Mouse (Mus musculus) yolk sac, embryonic 10.5 days (tissue): ENCODE measurements around the gene Gm49601.
A peak's percentile ranks its signal among the peaks of the same experiment; 100 is the strongest.

ENCODE experiments used
- DNase-seq: peaks from one replicate; pipeline ENCODE4 v3.0.0-alpha.2; 2017; ENCODE audit warnings: low spot score

Gm49601 gene

DNA sequence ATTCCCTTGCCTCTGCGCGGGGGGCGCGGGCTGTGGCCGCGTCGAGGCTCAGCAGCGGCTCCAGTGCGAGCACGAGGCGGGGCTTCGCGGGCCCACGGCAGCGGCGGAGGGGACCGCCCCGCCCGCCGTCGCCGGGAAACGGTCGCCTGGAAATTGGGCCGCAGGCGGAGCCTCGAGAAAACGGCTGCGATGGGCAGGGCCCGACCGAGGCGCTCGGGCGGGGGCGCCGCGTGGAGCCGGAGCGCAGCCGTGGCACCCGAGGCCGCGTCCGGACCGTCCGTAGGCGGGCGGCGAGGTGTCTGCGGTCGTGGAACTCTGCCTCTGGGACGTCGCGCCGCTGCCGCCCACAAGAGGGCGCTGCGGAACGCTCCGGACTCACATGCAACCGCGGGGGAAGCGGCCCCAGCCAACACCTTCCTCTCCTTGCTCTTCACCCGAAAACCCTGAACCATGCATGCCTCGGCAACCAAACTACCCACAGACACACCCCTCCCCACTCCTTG is at the start of gene Gm49601:
Gene Gm49601 (minus strand): TSS at position 52 of the 503 bp plus-strand sequence.
- DNase-seq = peak; percentile 61

DNA sequence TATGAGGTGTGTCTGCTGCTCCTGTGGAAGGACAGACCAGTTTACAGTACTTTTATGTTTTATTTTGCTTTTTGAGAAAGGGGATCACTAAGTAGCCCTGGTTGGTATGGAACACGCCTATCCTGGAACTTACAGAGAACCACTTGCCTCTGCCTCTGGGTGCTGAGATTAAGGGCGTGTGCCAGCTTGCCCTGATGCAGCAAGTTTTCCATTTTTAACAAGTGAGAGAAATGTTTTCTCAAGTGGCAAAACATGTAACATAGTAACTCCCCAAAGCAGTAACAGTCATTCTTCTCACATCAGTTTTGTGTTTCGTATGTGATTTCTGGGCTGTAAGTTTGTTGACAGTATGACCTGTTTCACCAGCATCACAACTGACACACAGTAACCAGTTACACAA is 46.8 kb upstream of the Gm49601 start:
- DNase-seq = no peak

DNA sequence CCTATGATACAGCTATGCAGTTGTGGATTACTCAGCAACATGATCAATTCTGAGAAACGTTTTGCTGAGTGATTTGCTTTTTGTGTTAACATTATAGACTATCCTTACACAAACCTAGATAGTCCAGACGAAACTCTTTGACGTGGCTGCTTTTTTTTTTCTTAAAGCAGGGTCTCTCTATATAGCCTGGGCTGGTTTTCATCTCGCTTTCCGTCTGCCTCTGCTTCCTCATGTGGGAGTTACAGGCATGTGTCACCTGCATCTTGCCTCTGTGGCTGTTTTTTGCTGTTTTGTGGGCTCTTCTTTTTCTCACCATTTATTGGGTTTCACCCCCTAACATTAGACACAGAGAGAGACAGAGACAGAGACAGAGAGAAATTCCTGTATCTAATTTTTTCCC is 45.8 kb upstream of the Gm49601 start:
- DNase-seq = no peak

DNA sequence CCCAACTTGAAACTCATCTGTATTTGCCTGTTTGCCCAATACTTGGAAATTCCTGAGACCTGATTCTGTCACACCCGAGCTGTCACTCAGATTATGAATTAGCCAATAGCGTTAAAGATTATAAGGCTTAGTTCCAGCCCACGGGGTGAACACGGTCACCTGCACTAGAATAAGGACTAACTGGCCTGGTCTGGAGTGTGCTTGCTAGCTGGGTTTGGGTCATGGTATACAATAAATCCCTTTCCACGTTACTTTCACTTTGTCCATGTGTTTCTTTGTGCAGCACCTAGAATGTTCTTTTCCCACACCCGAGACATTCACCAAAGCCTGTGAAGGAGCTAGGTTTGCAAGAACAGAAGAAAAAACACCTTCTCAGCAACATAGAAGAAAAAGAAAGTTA is 43.7 kb upstream of the Gm49601 start:
- no peak for DNase-seq

GRCm38 (mm10) chr16:18658597-18658996 is 32.4 kb upstream of the Gm49601 start:
- no peak for DNase-seq

GRCm38 (mm10) chr16:18655372-18656098 is 29.3 kb upstream of the Gm49601 start:
- DNase-seq = no peak

GRCm38 (mm10) chr16:18653290-18654160 is 27.3 kb upstream of the Gm49601 start:
- no peak for DNase-seq

DNA sequence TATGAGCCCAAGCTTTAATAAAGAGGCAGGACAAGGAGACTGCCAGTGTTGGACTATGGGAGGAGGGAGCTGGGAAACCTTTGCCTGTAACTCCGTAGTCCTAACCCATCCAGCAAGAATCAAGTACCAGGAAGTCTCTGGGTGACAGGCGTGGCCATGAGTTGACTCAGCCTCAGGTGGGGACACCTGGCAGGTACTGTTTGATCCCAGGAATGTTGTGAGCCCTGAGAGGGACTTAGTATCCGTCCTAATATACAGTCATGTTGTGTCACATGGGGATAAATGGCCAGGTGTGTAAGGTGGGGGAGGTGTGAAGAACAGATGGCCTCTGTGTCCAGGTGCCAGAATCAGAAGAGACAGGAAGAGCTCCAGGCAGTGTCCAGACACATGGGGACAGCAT is 22.9 kb upstream of the Gm49601 start:
- DNase-seq = no peak

DNA sequence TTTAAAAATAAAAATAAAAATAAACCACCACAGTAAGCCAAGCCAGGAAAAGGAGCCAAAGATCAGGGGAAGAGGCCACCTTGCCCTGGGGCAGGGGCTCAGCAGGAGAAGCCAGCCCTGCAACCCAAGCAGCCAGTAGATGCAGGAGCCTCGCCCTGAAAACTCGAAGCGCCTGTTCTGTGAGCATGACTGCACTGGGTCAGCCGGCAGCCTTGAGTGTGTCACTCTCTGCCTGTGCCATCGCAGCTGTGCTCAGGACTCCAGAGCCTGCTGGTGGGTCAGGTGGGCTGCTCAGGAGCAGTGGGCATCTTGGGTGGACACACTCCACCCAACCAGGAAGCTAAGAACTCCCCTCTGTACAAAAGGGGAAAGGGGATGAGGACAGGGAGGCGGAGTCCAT is 19.1 kb upstream of the Gm49601 start:
- DNase-seq = no peak

- no peak for DNase-seq
Measured at GRCm38 (mm10) chr16:18644485-18644884, 18.3 kb upstream of the Gm49601 start.

DNA sequence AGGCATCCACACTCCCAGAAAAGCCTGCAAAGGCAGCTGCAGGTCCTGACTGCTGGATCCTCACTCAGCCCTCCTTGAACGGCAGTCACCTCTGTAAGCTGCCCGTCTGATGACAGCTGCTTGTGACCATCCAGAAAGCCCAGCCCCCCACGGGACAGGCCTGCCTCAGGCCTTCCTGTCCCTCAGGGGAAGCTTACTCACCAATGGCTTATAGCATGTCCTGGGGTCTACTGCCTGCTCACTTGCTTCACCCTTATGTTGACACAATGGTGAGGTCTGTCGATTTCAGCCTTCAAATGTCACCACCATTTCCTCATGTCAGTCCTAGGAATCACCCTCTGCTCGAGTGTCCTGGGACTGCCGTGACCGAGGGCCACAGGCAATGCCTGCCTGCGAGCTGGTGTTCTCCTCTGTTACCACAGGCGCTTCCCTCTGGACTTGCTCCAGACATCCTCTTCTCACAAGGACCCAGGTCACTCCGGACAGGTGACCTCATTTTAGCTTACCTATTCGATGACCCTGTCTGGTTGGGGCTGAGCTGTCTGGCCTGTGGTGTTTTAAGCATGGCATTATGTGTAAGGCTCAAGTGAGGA is 17.3 kb upstream of the Gm49601 start:
- no peak for DNase-seq

DNA sequence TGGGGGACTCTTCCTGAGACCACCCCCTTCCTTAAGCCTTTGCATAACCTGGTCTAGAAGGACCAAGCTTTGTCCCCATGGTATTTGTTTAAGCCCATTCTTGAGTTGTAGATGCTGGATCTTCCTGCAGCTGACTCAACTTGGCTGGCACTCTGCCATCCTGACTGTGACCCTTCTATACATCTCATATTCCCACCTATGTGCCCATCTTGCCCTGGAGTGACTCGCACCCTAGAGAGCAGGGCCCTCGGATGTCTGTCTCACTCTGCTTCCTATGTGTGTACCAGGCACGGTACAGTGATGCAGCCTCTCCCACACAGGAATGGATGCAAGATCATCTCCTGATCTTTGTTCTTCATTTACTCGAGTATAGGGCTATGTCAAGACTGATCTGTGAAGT is 16.7 kb upstream of the Gm49601 start:
- DNase-seq = no peak

GRCm38 (mm10) chr16:18642291-18642690 is 16.1 kb upstream of the Gm49601 start:
- DNase-seq = no peak

DNA sequence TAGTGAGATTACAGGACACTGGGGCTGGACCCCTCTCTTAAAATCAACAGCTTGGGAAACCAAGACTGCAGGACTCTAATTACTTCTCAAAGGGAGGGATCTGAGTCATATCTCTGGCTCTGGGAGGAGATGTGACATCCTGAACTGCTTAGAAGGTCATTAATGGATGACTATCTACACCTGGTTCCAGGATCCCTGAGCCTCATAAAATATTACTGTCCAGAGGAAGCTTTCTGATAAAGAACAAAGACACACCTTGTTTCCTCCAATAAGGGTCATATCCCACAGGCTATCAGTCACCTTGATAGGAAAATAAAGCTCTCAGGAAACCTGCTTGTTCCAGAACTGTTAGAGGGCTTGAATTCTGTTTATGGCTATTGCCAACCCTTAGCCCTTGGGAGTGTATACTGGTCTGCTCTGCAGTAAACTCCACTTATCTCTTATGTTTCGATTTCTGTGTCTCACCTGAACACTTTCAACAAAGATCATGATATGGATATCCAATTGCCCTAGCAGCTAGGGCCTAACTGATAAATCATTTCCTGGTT is 13.2 kb upstream of the Gm49601 start:
- DNase-seq = no peak

GRCm38 (mm10) chr16:18638396-18638795 is 12.2 kb upstream of the Gm49601 start:
- DNase-seq = no peak

GRCm38 (mm10) chr16:18636804-18637203 is 10.6 kb upstream of the Gm49601 start:
- DNase-seq = no peak

GRCm38 (mm10) chr16:18636401-18636800 is 10.2 kb upstream of the Gm49601 start:
- no peak for DNase-seq

- no peak for DNase-seq
Measured at GRCm38 (mm10) chr16:18633333-18633732, 7.1 kb upstream of the Gm49601 start.

DNA sequence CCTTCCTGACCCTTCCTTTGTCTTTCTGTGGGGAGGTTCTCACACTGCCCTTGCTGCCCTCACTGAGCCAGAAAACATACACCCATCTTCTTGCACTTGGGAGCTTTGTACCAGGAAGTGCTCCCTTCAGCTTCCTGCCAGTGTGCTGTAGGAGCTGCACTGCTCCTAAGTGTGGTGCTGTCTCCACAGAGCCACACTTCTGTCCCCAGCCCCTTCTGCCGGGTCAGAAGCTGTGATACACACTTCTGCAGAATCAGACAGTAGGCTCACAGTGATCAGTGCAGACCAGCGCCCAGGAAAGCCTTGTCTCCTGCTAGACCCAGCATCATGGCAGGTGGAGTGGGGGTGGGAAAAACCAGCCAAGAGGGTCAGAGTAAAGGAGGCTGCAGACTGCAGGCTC is 6.6 kb upstream of the Gm49601 start:
- DNase-seq = no peak

GRCm38 (mm10) chr16:18632059-18632458 is 5.8 kb upstream of the Gm49601 start:
- DNase-seq = no peak

- DNase-seq = no peak
Measured at GRCm38 (mm10) chr16:18631141-18631540, 4.9 kb upstream of the Gm49601 start.

DNA sequence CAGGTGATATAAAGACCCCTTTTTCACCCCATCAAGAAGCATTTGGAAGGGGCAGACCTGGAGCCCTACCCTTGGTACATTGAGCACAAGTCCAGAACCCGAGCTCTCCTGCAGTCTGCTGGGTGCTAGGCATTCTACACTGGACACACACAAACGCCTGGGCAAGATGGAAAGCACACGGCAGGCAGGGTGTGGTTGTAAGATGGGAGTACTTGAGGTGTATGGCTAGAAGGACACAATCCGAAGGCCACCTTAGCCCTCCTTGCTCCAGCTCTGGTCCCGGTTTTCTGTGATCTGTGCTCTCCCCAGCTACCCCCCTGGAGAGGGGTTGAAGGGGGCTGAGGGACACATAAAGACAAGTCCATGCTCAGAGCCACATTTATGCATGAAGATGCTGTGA is 4.1 kb upstream of the Gm49601 start:
- DNase-seq = no peak
